Mouse (Mus musculus) limb, embryonic 14.5 days (tissue): ENCODE measurements around the gene Ctnnbip1. TPM values are rescaled to one million over a fixed set of nuclear protein-coding genes. Genes with fewer than 3 reads are reported as not detected.
A peak's percentile ranks its signal among the peaks of the same experiment; 100 is the strongest.

Source experiments
- ATAC-seq: fragments of 200-750 bp; cut with Nextera tagmentation; 2 replicates; pipeline ENCODE4 v1.8.0; 2017; ENCODE audit warnings: low read depth, moderate number of reproducible peaks, moderate TSS enrichment; ENCODE audit not compliant: low FRiP score
- DNase-seq: peaks from one replicate; pipeline ENCODE4 v3.0.0-alpha.2; 2015; ENCODE audit warnings: low spot score
- H3K27ac ChIP-seq: fragments of 300-500 bp; sonication (generic); replicated peaks from 2 replicates; pipeline ENCODE4 v1.5.1; 2014; ENCODE audit warnings: low read depth, mild to moderate bottlenecking, low read length, moderate library complexity, mixed read lengths
- H3K27me3 ChIP-seq: fragments of 300-500 bp; sonication (generic); 2 replicates; pipeline ENCODE4 v1.6.1; 2014; ENCODE audit warnings: low read length, mixed read lengths; ENCODE audit not compliant: control insufficient read depth, insufficient read depth
- H3K36me3 ChIP-seq: fragments of 300-500 bp; sonication (generic); 2 replicates; pipeline ENCODE4 v1.6.1; 2014; ENCODE audit warnings: mild to moderate bottlenecking, low read length, moderate library complexity, mixed read lengths; ENCODE audit not compliant: control insufficient read depth, insufficient read depth
- H3K4me1 ChIP-seq: fragments of 300-500 bp; sonication (generic); 2 replicates; pipeline ENCODE4 v1.6.1; 2014; ENCODE audit warnings: antibody characterized with exemption, low read length, mixed read lengths; ENCODE audit not compliant: control insufficient read depth, insufficient read depth
- H3K4me2 ChIP-seq: fragments of 300-500 bp; sonication (generic); replicated peaks from 2 replicates; pipeline ENCODE4 v1.6.1; 2014; ENCODE audit warnings: low read depth, mild to moderate bottlenecking, low read length, moderate library complexity; ENCODE audit not compliant: severe bottlenecking
- H3K4me3 ChIP-seq: fragments of 300-500 bp; sonication (generic); replicated peaks from 2 replicates; pipeline ENCODE4 v1.5.1; 2014; ENCODE audit warnings: low read length
- H3K9ac ChIP-seq: fragments of 300-500 bp; sonication (generic); 2 replicates; pipeline ENCODE4 v1.6.1; 2014; ENCODE audit warnings: mild to moderate bottlenecking, low read depth, low read length, moderate library complexity; ENCODE audit not compliant: severe bottlenecking
- H3K9me3 ChIP-seq: fragments of 300-500 bp; sonication (generic); 2 replicates; pipeline ENCODE4 v1.6.1; 2016; ENCODE audit warnings: low read length; ENCODE audit not compliant: control insufficient read depth
- POLR2A ChIP-seq: fragments of 200-500 bp; IDR thresholded peaks from 2 replicates; pipeline ENCODE4 v1.8.0; 2012; ENCODE audit warnings: inconsistent platforms, mild to moderate bottlenecking, moderate library complexity, borderline replicate concordance; ENCODE audit not compliant: insufficient read depth, insufficient read length; ENCODE audit errors: extremely low read depth
- WGBS: fragments of 180-500 bp; shearing (Covaris S2); extraction: QIAGEN DNeasy Blood & Tissue Kit; methylation state at CpG from one replicate; pipeline ENCODE4 v1.1.7; 2014; 5-methylcytosine and 5-hydroxymethylcytosine counted together
- polyA plus RNA-seq, 2 experiments: library from polyadenylated mRNA; depleted of rRNA in 1 of 2; stranded (reverse) in 1 of 2; unstranded in 1 of 2; fragments of >200 nt; fragmentation: Nextera tagmentation in 1 of 2; extraction: Ambion mirVana in 1 of 2; gene quantifications; 2 replicates each; pipeline versions ENCODE4 v1.2.1 to v1.2.3; 2012 to 2014

The Ctnnbip1 gene
- polyA plus RNA-seq, 2 experiments = 39.3 to 73.6 TPM

DNA sequence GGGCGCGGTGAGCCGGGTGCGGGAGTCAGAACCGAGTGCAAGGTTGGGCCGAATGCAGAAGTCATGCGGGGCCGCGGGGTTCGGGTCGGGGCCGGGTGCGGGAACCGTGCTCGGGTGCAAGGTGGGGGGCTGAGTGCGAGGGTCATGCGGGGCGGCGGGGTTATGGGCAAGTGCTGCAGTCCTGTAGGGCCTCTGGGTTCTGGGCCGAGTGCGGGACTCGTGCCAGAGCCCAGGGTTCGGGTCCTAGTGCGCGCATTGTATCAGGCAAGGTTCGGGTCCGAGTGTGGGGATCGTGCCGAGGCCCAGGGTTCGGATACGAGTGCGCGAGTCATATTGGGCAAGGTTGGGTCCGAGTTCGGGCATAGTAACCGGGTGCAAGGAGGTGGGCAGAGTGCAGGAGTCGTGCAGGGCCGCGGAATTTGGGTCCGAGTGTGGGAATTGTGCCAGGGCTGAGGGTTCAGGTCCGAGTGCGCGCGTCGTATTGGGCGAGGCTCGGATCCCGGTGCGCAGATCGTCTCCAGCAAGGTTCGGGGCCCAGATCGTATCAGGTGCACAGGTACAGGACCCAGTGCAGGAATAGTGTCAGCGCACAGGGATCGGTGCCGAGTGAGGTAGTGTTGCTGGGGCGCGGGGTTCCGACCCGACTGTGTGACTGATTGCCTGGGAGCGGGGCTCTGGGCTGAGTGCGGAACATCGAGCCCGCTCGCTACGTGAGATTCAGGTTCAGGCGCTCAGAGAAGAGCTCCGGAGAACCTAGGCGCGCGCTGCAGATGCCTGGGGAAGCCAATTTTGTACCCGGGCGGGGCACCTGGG lies 69.0 kb downstream of the Ctnnbip1 start:
- WGBS = under 1% methylated on average over 71 of the region's 72 CpGs
- Histone ChIP-seq H3K4me1 (no peaks in the 10 kb centered on the region; the same call in 1 of the 2 replicates), H3K9ac (peak overlapping the region; percentile 87), H3K4me3 (peak overlapping the region; percentile 89), H3K36me3 (no peaks in the 10 kb centered on the region), H3K27ac (peak overlapping the region; percentile 33; the same call in 1 of the 2 replicates), H3K4me2 (peak overlapping the region; percentile 98), H3K27me3 (peaks cover 16% of the 10 kb centered on the region; the same call in 1 of the 2 replicates), H3K9me3 (no peaks in the 10 kb centered on the region)
- ATAC-seq (peak; percentile 25; the same call in 1 of the 2 replicates), DNase-seq (no peak)
- no peak for TF ChIP-seq POLR2A

DNA sequence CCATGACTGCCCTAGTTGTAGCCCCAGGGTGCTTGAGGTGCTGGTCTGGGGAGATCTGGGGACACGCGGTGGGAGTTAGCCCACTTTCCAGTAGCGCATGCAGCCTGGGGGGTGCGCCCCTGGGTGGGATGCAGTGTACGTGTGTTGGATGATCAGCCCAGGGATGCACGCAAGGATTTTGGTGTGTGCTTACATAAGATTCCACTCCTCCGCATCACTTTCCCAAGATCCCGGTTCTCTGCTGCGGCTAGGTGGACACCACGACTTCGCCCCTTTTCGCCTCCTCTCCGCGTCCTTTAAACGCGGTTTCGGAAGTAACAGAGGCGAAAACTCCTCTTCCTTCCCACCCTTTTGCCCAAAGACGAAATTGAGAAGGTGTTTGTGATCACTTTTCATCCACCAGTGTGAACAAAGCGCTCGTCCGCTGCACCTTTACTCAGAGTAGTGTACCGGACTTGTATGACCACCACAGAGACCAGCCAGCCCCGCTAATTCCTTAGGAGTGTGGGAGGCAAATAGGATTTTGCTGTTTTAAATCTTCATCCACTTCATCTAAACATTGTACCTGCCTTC lies 69.6 kb downstream of the Ctnnbip1 start:
- TF ChIP-seq POLR2A = no peak
- Histone ChIP-seq H3K4me1 (no peaks in the 10 kb centered on the region; the same call in 1 of the 2 replicates), H3K4me2 (peak overlapping the region; percentile 98), H3K4me3 (peak overlapping the region; percentile 89), H3K9ac (peak overlapping the region; percentile 87), H3K27ac (no peak overlapping the region), H3K27me3 (peaks cover 16% of the 10 kb centered on the region; the same call in 1 of the 2 replicates), H3K9me3 (no peaks in the 10 kb centered on the region), H3K36me3 (no peaks in the 10 kb centered on the region)
- DNase-seq (no peak), ATAC-seq (no peak)
- WGBS = 4% methylated on average over 24 of the region's 24 CpGs

DNA sequence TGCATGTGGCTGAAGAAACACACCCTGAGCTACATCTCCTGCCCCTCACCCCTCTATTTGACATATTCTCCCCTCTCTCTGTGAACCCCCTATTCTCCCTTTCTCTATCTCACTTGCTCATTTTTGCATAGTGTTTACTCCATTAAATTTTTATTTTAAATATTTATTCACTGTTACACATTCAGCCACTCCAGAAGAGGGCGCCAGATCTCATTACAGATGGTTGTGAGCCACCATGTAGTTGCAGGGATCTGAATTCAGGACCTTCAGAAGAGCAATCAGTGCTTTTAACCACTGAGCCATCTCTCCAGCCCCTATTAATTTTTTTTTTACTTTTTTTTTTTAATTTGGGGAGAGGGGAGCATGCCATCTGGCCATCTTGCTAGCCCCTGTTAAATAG lies 72.2 kb downstream of the Ctnnbip1 start:
- no peaks in the 10 kb centered on the region; the same call in 1 of the 2 replicates for H3K4me1 ChIP-seq
- no peak overlapping the region for H3K27ac ChIP-seq
- no peak for DNase-seq
- no peak for TF ChIP-seq POLR2A
- no peaks in the 10 kb centered on the region for H3K36me3 ChIP-seq
- H3K27me3 ChIP-seq = peaks cover 14% of the 10 kb centered on the region; the same call in 1 of the 2 replicates
- H3K9ac ChIP-seq = no peak overlapping the region
- no peaks in the 10 kb centered on the region for H3K9me3 ChIP-seq
- 77% methylated on average over 1 of the region's 1 CpGs for WGBS
- no peak overlapping the region for H3K4me2 ChIP-seq
- ATAC-seq = no peak
- H3K4me3 ChIP-seq = no peak overlapping the region

GRCm38 (mm10) chr4:149591486-149591885 lies 73.5 kb downstream of the Ctnnbip1 start:
- Histone ChIP-seq H3K27ac (no peak overlapping the region), H3K9me3 (no peaks in the 10 kb centered on the region), H3K4me2 (no peak overlapping the region), H3K36me3 (no peaks in the 10 kb centered on the region), H3K27me3 (0 out of 2 replicates have a peak, but pooled peaks cover 9% of the 10 kb centered on the region), H3K9ac (no peak overlapping the region), H3K4me1 (no peaks in the 10 kb centered on the region; the same call in 1 of the 2 replicates), H3K4me3 (no peak overlapping the region)
- DNase-seq (no peak), ATAC-seq (no peak)
- 83% methylated on average over 2 of the region's 2 CpGs for WGBS
- no peak for TF ChIP-seq POLR2A

DNA sequence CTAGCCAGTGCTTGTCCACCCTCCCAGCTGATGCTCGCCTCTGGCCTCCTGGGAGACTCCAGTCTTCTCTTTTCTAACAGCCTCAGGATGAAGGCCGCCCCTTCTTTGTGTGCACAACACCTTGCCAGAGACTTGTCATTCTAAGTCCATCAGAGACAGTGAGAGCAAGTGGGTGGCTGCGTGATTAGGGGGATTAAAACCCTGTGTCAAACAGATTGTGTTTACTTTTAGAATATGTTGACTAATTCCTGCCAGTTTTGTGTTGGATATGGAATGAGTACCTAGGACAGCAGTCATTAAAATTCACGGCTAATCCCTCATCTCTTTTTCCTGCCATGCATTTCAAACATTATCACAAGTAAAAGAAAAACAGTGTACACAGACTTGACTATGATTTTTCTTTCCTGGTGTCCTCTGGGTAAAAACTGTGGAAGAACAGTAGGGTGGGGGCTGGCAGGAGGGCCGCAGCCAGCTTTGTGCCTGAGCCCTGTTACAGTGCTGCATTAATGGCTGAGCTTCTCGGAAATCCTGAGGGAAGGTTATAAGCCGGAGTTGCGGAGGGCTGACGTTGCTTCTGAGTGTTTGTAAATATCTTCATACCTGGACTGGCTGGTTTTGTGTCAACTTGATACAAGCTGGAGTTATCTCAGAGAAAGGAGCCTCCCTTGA lies 77.0 kb downstream of the Ctnnbip1 start:
- TF ChIP-seq POLR2A = no peak
- Histone ChIP-seq H3K27ac (no peak overlapping the region), H3K4me1 (no peaks in the 10 kb centered on the region), H3K9ac (no peak overlapping the region), H3K4me3 (no peak overlapping the region), H3K36me3 (no peaks in the 10 kb centered on the region), H3K27me3 (no peaks in the 10 kb centered on the region), H3K4me2 (no peak overlapping the region), H3K9me3 (no peaks in the 10 kb centered on the region)
- ATAC-seq (no peak), DNase-seq (no peak)
- WGBS = 81% methylated on average over 9 of the region's 9 CpGs
